Mouse (Mus musculus) embryonic facial prominence, embryonic 13.5 days (tissue): ENCODE measurements around the gene Nodal. TPM values are rescaled to one million over a fixed set of nuclear protein-coding genes. Genes with fewer than 3 reads are reported as not detected.

ENCODE experiments used
- ATAC-seq: fragments of 200-750 bp; cut with Nextera tagmentation; 2 replicates; pipeline ENCODE4 v1.8.0; 2017; ENCODE audit warnings: low read depth; ENCODE audit not compliant: insufficient number of reproducible peaks, insufficient read depth, low FRiP score, low TSS enrichment
- H3K27ac ChIP-seq: fragments of 300-500 bp; sonication (generic); 2 replicates; pipeline ENCODE4 v1.5.1; 2015; ENCODE audit warnings: moderate library complexity, mild to moderate bottlenecking, inconsistent platforms
- H3K27me3 ChIP-seq: fragments of 300-500 bp; sonication (generic); 2 replicates; pipeline ENCODE4 v1.6.1; 2015; ENCODE audit warnings: mild to moderate bottlenecking, inconsistent platforms
- H3K36me3 ChIP-seq: fragments of 300-500 bp; sonication (generic); 2 replicates; pipeline ENCODE4 v1.6.1; 2015; ENCODE audit warnings: mild to moderate bottlenecking, inconsistent platforms
- H3K4me1 ChIP-seq: fragments of 300-500 bp; sonication (generic); 2 replicates; pipeline ENCODE4 v1.6.1; 2015; ENCODE audit warnings: inconsistent platforms
- H3K4me2 ChIP-seq: fragments of 300-500 bp; sonication (generic); 2 replicates; pipeline ENCODE4 v1.6.1; 2015; ENCODE audit warnings: moderate library complexity, mild to moderate bottlenecking, inconsistent platforms
- H3K4me3 ChIP-seq: fragments of 300-500 bp; sonication (generic); 2 replicates; pipeline ENCODE4 v1.5.1; 2015; ENCODE audit warnings: mild to moderate bottlenecking, inconsistent platforms
- H3K9ac ChIP-seq: fragments of 300-500 bp; sonication (generic); 2 replicates; pipeline ENCODE4 v1.6.1; 2015; ENCODE audit warnings: mild to moderate bottlenecking, inconsistent platforms
- H3K9me3 ChIP-seq: fragments of 300-500 bp; sonication (generic); 2 replicates; pipeline ENCODE4 v1.6.1; 2016; ENCODE audit warnings: inconsistent platforms
- WGBS: fragments of 180-500 bp; shearing (Covaris S2); methylation state at CpG from one replicate; pipeline ENCODE4 v1.1.7; 2015; ENCODE audit warnings: mixed read lengths; 5-methylcytosine and 5-hydroxymethylcytosine counted together
- polyA plus RNA-seq: library from polyadenylated mRNA; unstranded; fragments of >200 nt; fragmentation: Nextera tagmentation; extraction: Ambion mirVana; gene quantifications from 2 replicates; pipeline ENCODE4 v1.2.1, GENCODE M21; 2015

Gene Nodal
- polyA plus RNA-seq, 1 experiment from 2014 or later, result 0.15 TPM

DNA sequence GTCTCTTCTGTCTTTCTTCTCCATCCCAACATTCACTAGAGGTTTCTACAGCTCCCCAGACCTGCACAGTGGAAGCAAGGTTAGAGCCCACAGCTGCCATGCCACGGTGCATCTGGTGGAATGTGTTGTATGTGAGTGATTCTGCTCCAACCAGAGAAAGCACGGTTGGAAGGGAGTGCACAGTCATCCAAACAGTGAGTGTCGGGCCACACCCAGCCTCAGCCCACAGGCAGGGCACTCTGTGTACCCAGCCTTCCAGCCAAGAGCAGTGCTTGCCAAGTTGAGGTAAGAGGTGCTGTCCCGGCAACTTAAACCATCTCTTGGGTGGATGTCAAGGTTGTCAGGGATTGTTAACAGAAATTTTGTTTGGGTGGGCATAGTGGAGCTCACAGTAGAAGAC lies 47.2 kb downstream of the Nodal start:
- Histone ChIP-seq H3K4me1 (no peaks in the 10 kb centered on the region), H3K9ac (no peak overlapping the region), H3K9me3 (no peaks in the 10 kb centered on the region), H3K27ac (no peak overlapping the region), H3K27me3 (no peaks in the 10 kb centered on the region), H3K4me2 (no peak overlapping the region), H3K36me3 (no peaks in the 10 kb centered on the region), H3K4me3 (no peak overlapping the region)
- ATAC-seq, result no peak
- WGBS, result 77% methylated on average over 4 of the region's 4 CpGs

DNA sequence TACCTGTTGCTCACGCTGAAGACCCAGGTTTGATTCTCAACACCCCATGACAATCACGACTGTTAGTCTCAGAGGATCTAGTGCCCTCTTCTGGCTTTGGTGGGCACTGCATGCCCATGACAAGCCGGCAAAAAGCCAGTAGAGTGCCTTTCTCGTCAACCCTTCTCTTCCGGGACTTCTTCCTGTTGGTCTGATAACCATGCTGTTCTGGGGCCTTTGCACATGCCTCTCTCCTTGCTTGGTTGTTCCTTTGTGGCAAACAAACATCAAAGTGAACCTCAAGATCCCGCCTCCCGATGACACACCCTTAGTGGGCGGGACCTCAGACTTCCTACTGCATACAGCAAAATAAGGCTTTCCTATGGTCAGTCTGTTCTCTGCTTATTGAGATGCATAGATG lies 48.5 kb downstream of the Nodal start:
- no peaks in the 10 kb centered on the region for H3K4me1 ChIP-seq
- H3K27ac ChIP-seq, result no peak overlapping the region
- WGBS, result 65% methylated on average over 8 of the region's 8 CpGs
- no peak for ATAC-seq
- no peaks in the 10 kb centered on the region for H3K27me3 ChIP-seq
- H3K36me3 ChIP-seq, result no peaks in the 10 kb centered on the region
- H3K4me2 ChIP-seq, result no peak overlapping the region
- H3K9ac ChIP-seq, result no peak overlapping the region
- no peak overlapping the region for H3K4me3 ChIP-seq
- H3K9me3 ChIP-seq, result no peaks in the 10 kb centered on the region

DNA sequence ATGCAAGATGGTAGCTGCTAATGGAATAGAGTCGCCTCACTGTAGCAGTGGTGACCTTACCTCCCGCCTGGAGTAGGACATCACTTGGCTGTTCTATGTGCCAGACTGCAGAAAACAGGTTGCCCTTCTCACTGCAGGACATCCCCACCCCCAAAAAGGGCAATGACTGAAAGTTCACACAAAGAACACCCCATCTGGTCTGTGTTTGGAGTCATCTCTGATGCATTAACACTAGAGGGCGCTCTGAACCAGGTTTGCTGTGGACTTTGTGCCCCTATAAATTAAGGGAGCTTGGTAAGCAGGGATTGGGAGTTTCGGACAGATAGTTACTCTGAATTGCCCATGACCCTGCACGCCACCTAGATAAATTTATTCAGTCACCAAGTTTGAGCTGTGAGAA lies 49.1 kb downstream of the Nodal start:
- 0 out of 2 replicates have a peak, but pooled peaks have one; percentile 29 for ATAC-seq
- no peak overlapping the region for H3K4me3 ChIP-seq

DNA sequence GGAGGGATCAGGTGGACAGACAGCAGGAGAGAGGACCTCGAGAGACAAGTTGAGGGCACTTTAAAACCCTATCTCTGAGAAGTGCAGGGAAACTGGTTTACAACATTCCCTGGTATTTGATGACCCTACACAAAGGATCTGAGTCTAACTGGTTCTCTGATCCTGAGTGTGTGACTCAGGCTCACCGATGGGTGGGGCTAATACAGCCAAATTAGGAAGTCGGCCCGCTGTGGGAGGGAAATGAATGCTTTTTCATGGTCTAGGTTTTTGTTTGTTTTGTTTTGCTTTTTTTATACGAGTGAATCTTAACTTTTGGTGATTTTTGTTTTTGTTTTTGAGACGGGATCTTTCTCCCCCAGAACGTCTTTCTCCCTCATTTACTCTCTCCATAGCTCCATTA lies 51.1 kb downstream of the Nodal start:
- Histone ChIP-seq H3K4me1 (no peaks in the 10 kb centered on the region), H3K4me3 (no peak overlapping the region), H3K27me3 (no peaks in the 10 kb centered on the region), H3K36me3 (no peaks in the 10 kb centered on the region), H3K27ac (no peak overlapping the region), H3K9me3 (no peaks in the 10 kb centered on the region), H3K4me2 (no peak overlapping the region), H3K9ac (no peak overlapping the region)
- 58% methylated on average over 7 of the region's 7 CpGs for WGBS
- ATAC-seq, result no peak

More for the DNA sequence above, 49.1 kb downstream of the Nodal start:
- 24% methylated on average over 5 of the region's 5 CpGs for WGBS
- no peaks in the 10 kb centered on the region for H3K36me3 ChIP-seq
- H3K4me1 ChIP-seq, result no peaks in the 10 kb centered on the region
- no peak overlapping the region for H3K4me2 ChIP-seq
- no peaks in the 10 kb centered on the region for H3K27me3 ChIP-seq
- H3K9me3 ChIP-seq, result no peaks in the 10 kb centered on the region
- H3K27ac ChIP-seq, result no peak overlapping the region
- no peak overlapping the region for H3K9ac ChIP-seq

DNA sequence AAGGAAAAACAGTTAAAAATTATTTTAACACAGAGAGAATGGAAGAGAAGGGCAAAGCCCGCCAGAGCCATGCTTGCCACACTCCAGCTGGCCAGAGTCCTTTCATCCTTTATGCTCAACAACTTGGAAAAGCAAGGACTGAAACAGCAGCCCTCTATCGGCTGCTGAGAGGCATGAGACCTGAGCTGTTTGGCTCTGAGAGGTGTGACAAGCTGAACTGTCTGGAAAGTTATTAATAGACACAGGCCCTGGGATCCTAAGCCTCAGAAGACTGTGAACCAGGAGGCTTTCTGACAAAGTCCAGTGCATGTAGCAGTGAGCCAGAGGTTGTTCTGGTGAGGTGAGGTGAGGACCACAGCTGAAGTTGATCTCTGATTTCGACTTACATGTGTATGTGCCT lies 55.9 kb downstream of the Nodal start:
- Histone ChIP-seq H3K9ac (no peak overlapping the region), H3K4me3 (no peak overlapping the region), H3K4me1 (peaks cover 12% of the 10 kb centered on the region), H3K9me3 (no peaks in the 10 kb centered on the region), H3K4me2 (no peak overlapping the region), H3K27me3 (no peaks in the 10 kb centered on the region), H3K36me3 (no peaks in the 10 kb centered on the region), H3K27ac (no peak overlapping the region)
- WGBS, result 74% methylated on average over 3 of the region's 3 CpGs
- ATAC-seq, result no peak

DNA sequence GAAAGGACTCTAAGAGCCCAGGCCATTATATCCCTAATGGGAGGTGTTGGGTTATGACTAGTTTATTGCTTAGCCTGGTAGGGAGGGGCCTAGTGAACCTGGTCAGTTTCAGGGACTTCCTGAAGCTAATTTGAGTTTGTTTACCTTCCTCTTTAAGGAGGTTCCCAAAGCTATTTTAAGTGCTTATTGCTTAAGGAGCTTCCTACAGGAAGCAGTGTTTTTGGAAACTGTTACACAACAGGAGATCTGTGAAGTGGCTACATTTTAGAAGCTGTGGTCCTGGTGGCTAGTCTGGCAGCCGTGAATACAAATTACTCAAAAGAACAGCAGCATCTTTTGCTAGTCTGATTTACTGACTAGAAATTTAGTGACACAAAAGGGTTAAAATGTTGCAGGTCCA lies 56.6 kb downstream of the Nodal start:
- no peaks in the 10 kb centered on the region for H3K9me3 ChIP-seq
- H3K9ac ChIP-seq, result no peak overlapping the region
- H3K4me1 ChIP-seq, result peaks cover 12% of the 10 kb centered on the region
- H3K4me2 ChIP-seq, result peak overlapping the region; percentile 98; the same call in 1 of the 2 replicates
- 83% methylated on average over 1 of the region's 1 CpGs for WGBS
- H3K4me3 ChIP-seq, result no peak overlapping the region
- H3K27ac ChIP-seq, result no peak overlapping the region
- H3K27me3 ChIP-seq, result no peaks in the 10 kb centered on the region
- ATAC-seq, result no peak
- H3K36me3 ChIP-seq, result no peaks in the 10 kb centered on the region

Other genes starting within 250 kb of the Nodal start
- gene Tbata, start 246.0 kb upstream of the Nodal start, polyA plus RNA-seq, result not detected in 2 replicates
- gene Adamts14, start 144.5 kb upstream of the Nodal start, polyA plus RNA-seq, result 2.2 and 2.9 TPM in 2 replicates
- not detected in 2 replicates for gene Prf1, start 120.1 kb upstream of the Nodal start, polyA plus RNA-seq
- gene Pald1, start 34.4 kb upstream of the Nodal start, polyA plus RNA-seq, result 22.4 and 22.5 TPM in 2 replicates
- gene Eif4ebp2, start 34.7 kb downstream of the Nodal start, polyA plus RNA-seq, result 63.3 and 67.6 TPM in 2 replicates
- 10.2 and 12.4 TPM in 2 replicates for gene Lrrc20, start 57.8 kb downstream of the Nodal start, polyA plus RNA-seq
- gene Npffr1, start 177.5 kb downstream of the Nodal start, polyA plus RNA-seq, result 0.12 TPM in 1 of 2 replicates, not detected in the other
- gene Ppa1, start 230.6 kb downstream of the Nodal start, polyA plus RNA-seq, result 194 and 195 TPM in 2 replicates